Mouse (Mus musculus): ENCODE measurements around the gene Msh4.
"Not testable (repeated sequence)": the region's sequence is repeated elsewhere in the genome, so short reads cannot be mapped to it uniquely, and the experiment has no call there.

Gene Msh4

DNA sequence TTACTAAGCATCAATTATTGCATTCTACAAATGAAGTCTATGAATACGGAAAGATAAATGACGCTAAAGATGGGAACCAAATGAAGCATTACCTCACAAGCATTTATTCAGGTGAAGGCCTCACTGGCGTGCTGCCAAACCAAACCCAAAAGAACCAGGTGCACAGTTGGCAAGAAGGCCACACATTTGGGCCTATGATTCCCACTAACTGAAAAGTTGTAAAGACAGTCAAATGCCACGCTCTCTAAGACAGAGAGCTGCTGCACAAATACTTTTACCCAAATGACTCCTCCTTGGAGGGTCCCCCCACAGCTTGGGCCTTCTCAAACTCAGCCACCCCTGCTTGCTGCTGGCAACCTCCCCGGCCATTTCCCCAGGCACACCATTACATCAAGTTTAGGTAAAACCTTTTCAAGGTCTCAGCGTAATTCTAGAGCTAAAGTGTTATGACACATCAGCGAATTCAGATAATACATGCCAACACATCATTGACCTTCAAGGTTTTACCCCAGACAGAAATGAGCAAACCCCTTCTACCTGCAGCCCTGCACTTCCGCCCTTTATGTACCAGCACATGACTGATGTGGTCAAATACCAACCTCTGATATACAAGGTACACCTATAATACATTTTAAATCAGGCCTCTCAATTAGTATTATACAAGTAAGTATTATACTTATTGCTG is 5.4 kb upstream of the Msh4 start:
- DNase-seq (ENCODE audit: low read depth, low spot score) = no peak

DNA sequence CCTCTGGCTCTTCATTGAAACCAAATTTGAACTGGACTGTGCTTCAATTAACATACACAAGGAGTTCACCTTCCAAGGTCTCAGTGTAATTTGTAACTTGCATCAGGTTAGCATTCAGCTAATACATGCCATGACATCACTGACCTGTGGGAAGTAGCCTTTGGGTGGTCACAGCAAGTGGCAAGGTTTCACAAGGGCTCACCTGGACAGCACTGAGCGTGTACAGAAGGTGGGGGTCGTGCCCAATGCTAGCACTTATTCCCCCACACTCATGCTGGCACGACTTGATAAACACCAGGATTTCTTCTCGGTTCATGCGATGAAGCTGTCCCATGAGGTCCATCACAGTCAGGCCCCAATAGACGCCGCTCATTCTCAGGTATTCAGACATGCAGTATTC is 4.6 kb upstream of the Msh4 start:
- DNase-seq (ENCODE audit: low read depth, low spot score) = no peak

- DNase-seq (ENCODE audit: low read depth, low spot score) = no peak
These were observed 3.0 kb upstream of the Msh4 start for GRCm38 (mm10) chr3:153908919-153909318.

- DNase-seq (ENCODE audit: low read depth, low spot score) = no peak
These were observed 445 bp downstream of the Msh4 start for GRCm38 (mm10) chr3:153905251-153906135.

DNA sequence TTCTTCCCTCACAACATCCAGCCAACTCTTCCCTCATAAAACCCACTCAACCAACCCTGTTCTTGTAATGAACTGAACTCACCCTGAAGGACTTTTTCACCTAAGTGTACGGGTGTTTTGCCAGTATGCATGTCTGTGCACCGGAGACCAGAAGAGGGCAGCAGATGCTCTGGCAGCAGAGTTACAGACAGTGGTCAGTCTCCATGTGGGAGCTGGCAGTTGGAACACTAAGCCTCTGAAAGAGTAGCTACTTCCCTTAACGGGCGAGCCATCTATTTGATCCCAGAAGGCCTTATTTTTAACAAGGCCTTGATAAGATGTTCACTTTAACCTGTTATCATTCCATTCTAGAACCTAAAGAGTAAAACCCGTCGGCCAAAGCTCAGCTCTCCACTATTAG is 1.4 kb downstream of the Msh4 start:
- no peak for DNase-seq (ENCODE audit: low read depth, low spot score)

- DNase-seq (ENCODE audit: low read depth, low spot score) = no peak
These were observed 3.3 kb downstream of the Msh4 start for GRCm38 (mm10) chr3:153902595-153902994.

DNA sequence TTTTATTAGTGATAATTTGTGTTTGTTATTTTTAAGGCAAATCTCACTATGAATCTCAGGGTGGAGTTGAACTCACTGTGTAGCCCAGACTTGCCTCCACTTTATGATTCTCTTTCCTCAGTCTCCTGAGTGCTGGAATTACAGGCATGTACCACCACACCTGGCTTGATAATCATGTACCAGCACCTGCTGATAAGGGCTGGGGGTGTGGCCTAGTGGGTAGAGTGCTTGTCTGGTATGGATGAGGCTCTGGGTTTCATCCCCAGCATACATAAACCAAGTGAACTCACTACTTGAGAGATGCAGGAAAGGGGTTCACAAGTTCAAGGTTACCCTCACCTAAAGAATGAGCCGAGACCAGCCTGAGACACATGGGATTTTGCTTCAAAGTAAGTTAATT is 4.0 kb downstream of the Msh4 start:
- no peak for DNase-seq (ENCODE audit: low read depth, low spot score)

- no peak for DNase-seq (ENCODE audit: low read depth, low spot score)
These were observed 8.7 kb downstream of the Msh4 start for GRCm38 (mm10) chr3:153897216-153897615.

GRCm38 (mm10) chr3:153895454-153895853 is 10.5 kb downstream of the Msh4 start:
- DNase-seq (ENCODE audit: low read depth, low spot score) = no peak

GRCm38 (mm10) chr3:153889188-153889781 is 16.7 kb downstream of the Msh4 start:
- no peak for DNase-seq (ENCODE audit: low read depth, low spot score)

DNA sequence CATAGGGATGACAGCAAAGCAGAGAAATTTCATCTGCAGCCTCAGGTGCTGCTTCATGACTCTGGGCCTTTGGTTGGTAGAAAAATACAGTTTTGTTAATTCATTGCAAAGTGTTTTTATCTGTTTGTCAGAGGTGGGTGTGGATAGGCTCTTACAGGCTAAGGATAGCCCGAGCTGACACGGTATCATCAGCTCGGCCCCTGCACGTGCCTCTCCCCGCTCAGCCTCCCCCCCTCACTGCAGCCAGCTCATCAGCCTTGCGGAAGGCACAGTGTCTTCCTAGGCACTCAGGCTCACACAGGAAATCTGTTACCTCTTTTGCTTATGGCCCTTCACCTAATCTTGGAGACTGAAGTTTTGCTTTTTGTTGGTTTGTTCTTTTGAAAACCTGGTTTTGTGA is 17.8 kb downstream of the Msh4 start:
- no peak for DNase-seq (ENCODE audit: low read depth, low spot score)

DNA sequence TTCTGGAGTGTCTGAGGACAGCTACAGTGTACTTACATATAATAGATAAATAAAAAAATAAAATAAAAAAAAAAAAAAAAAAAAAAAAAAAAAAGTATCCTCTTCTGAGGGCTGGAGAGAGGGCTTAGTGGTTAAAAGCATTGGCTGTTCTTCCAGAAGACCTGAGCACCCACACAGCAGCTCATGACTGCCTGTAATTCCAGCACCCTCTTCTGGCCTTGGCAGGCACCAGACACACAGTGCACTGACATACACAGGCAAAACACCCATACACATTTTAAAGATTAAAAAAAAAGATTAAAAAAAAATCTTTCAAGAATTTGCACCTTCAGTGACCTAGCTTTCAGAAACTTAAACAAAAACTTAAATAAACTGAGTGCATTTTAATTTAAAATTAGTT is 19.6 kb downstream of the Msh4 start:
- DNase-seq (ENCODE audit: low read depth, low spot score) = no peak

DNA sequence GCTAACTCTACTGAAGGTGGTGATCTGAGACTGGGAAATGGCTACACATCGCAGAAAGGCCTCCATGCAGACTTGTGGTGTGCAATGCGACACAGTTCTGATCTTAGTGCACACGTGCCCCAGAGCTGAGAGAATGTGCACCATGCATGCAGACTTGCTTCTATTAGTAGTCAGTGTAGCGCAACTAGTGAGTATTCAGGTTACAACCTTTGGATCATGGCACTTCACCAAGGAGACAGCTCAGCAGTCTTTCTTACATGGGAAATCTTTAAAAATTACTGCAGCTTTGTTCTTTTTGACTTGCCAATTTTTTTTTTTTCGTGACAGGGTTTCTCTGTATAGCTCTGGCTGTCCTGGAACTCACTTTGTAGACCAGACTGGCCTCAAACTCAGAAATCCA is 34.5 kb downstream of the Msh4 start:
- DNase-seq (ENCODE audit: low read depth, low spot score) = no peak

DNA sequence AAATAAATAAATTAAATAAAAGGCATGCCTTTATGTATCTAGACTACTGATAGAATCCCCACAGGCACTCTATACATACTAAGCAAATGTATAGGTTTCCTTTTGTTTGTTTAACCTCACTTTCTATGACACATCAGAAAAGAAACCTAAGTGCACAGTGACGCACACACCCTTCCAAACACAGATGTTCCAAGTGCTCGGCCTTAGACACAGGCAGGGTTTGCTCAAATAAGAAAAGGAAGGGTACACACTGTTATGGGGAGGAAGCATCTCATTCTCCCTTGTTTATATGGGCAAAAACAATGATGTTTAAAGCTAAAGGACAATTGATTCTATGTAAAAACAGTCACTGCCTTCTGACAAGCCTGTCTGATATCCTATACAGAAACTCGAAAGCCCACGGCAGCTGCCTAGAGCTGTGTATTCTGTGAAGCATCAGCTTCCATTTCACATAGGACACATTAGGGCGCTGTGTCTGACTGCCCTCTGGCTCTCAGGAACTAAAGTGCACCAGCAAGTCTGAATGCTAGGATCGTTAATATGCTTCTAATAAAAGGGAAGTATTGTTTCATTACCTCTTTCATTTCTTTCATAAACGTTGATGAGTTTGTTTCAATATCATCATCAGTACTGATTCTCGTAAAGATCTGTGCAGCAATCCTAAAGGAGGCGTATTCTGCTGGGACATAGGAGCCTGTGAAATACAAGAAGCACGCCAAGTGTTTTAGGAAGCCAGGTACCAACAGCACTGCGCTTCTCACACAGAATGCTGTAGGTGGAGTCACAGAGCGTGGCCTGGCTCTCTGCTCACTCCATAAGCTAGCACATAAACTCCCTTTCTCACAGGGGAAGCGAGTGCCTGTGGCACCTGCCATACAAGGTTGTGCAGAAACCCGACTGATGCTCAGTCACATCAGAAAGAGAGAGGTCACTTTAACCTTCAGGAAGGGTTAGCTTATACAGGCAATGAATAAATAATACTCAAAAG is 38.5 kb downstream of the Msh4 start:
- no peak for DNase-seq (ENCODE audit: low read depth, low spot score)

DNA sequence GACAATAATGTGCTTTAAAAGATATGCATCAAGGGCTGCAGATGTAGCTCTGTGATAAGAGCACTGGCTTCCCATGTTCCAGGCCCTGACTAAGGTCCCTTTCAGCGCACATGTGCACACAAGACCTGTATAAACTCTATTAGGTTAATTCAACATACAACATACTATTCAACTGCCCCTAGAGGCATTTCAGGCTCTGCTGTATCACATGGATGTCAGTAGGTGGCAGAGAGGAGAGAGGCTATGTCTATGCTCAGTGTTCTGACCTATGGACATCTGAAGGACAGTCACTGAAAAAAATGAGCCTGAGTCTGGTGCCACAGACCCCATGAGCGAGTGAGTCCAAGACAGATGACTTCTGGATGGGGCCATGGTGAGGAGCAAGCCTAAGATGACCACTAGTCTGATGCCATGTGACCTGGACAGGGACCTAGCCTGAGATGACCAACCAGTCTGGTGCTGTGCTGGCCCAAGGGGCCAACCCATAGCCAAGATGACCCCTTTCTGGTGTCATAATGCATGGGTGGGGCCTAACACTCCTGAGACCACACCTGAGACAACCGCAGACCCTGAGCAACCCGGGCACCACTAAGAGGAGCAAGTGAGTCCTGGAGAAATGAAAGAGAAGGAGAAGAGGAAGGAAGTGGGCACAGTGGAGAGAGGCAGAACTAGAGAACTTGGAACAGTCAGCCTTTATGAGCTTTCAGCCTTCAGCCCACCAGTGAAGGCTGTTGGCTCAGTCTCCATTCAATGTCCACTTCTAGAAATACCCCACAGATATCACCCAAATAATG is 41.1 kb downstream of the Msh4 start:
- DNase-seq (ENCODE audit: low read depth, low spot score) = no peak

DNA sequence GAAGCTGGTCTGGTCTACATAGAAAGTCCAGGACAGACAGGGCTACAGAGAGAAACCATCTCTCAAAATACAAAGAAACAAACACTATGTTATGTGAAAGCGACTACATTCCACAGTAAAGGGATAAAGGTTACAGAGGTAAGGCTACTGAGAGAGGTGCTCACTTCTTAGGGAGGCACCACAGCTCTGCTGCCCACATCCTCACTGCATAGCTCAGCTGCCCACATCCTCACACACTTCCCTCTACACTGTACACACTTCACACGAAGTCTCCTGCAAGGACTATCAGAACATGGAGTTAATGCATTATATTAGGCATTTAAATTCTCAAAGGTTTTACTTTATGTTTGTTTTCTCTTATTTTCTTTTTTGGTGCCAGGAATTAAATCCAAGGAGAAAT is 42.1 kb downstream of the Msh4 start:
- DNase-seq (ENCODE audit: low read depth, low spot score) = no peak

DNA sequence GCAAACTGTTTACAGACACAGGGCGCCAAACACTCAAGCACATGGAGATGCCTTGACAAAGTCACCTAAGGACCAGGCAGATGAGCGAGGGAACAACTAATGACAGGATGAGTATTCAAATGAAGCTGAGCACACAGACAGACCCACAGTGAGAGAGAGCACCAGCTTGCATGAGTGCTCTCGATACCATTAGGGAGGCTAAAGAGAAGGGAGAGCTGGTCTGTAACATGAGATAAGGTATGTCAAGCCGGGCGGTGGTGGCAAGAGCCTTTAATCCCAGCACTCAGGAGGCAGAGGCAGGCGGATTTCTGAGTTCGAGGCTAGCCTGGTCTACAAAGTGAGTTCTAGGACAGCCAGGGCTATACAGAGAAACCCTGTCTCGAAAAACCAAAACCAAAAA is 45.5 kb downstream of the Msh4 start:
- not testable (repeated sequence) for DNase-seq (ENCODE audit: low read depth, low spot score)

- no peak for DNase-seq (ENCODE audit: low read depth, low spot score)
These were observed 47.5 kb downstream of the Msh4 start for GRCm38 (mm10) chr3:153858350-153859001.

DNA sequence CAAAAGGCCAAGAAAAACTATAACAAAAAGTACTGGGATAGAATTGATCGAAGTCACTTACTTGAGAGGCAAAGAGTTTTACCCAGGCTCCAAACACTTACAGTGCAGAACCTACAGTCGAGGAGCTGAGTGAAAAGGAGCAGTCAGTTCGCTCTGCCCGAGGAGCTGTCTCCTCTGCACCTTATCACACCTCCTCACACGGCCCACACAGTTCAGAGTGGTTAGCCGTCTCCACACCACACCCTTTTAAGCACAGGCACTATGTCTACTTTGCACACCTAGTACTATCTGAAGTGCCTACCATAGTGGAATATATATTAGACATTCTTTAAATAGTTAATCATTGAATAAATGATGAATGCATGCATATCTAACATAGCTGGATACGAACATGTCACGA is 53.7 kb downstream of the Msh4 start:
- no peak for DNase-seq (ENCODE audit: low read depth, low spot score)

DNA sequence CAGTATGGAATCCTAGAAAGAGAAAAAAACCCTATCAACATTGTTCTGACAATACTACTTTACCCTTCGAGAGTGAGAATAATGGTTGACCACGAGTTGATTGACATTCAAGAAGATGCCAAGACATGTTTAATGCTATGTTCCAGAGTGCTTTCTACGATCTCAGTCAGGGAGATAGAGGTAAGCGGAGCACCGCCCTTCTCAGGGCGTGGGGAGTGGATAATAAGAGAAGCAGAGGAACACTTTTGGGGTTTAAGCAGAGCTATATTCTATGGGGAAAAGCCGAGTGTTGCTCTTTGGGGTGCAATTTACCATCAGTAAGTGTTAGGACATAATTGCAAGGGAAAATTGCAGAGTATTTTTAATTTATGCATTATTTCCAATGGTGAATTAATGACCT is 55.2 kb downstream of the Msh4 start:
- no peak for DNase-seq (ENCODE audit: low read depth, low spot score)

Measured in forelimb bud, embryonic 11.5 days (tissue).